Mouse (Mus musculus) spleen, postnatal 14 days (tissue): Measurements from ENCODE around the gene Slc16a11.

Experiments used
- DNase-seq, 2 experiments: peaks; one replicate each; pipeline ENCODE4 v3.0.0; 2021 to 2022; ENCODE audit warnings: low spot score in 2 of 2

Gene Slc16a11

DNA sequence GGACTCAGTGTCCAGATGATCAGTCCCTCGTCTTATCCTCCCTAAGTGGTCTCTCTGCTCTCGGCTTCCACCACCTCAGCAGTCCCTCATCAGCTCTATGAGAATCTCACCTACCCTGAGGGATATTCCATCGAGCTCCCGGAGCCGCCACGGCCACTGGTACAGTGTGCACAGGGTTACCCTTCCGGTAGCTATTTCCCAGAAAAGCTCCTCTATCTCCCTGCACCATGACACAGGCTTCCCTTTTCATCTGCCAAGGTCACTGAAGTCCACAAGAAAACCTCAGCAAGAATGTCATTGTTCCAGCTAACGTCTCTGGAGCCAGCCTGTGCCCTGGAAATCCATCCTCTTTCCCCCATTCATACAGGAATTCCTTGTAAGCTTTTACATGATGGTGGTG lies 39.3 kb downstream of the Slc16a11 start:
- DNase-seq, result no peak

DNA sequence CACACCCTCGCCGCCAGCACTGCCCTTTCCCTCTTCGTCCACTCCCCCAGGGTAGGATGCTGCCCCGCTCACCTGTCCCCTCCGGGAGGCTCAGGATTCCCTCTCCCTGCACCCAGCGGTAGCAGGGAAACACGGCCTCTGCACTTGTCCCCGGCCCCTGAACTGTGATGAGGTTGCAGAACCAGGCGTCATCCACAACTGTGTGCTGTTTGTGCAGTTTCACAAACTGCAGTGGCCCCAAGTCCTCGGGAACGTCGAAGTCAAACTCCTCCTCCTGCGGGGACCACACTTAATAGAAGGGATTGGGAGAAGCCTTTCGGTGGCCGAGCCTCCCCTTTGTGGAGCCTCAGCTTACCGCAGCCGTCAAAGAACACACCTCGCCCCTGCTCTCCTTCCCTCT lies 41.8 kb downstream of the Slc16a11 start:
- DNase-seq, result no peak

DNA sequence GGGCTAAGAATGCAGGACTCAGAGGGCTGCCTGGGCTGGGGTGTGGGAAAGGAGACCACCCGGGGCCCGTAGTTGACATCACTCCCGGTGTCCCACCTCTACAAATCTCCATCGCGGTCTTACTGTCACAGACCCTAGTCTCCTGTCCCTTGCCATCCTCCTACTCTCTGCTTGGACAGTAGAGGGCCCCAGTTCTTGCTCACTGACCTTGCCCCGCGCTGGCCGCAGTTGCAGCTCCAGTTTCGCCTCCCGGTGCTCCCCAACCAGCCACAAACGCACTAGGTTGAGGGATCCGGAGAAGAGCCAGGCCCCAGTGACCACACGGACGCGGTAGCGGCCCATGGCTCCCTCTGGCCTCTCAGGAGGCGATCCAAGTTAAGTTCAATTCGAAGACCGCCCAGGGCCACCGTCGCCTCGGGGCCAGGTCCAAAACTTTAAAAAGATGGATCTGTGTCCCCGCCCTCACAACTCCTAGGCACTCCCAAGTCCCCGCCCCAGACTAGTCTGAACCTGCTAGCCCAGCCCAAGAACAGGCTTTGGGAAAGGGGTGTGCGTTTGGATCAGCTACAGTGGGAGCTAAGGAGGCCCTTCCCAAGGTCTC lies 42.5 kb downstream of the Slc16a11 start, which contains the start of gene Alox12:
Alox12 (minus strand) TSS at position 423 of the 601 bp plus-strand sequence.
- no peak for DNase-seq

DNA sequence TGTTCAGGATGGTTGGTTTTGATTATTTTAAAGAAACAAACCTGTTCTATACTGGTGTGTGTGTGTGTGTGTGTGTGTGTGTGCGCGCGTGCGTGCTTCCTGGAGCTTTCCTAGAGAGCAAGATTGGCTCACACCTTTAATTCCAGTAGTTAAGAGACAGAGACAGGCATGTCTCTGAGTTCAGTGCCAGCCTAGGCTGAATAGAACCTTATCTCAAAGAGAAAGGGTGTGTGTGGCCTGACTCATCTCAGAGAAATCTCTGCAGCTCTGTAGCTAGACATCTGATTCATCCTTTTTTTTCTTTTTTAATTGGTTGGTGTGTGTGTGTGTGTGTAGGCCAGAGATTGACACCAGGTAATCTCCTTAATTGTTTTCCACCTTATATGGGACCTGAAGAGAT lies 46.5 kb downstream of the Slc16a11 start:
- no peak for DNase-seq

DNA sequence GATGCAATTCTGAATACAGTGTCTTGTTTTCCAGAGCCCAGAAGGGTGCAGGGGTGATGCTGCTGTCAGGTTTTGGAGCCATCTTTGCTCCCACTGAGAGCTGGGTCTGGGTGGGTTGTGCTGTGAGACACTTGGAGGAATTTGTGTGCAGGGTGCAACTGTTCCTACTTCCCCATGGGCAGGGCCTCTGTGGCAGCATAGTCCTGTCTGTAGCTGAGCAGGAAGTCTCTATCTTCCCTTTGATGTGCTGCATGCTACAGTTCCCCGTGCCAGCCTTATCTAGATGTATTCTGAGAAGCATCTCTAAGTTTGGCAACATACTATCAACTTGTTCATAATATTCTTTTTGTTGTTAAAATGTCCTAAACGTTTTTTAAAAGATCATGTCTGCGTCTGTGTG lies 52.7 kb downstream of the Slc16a11 start:
- DNase-seq, result no peak

DNA sequence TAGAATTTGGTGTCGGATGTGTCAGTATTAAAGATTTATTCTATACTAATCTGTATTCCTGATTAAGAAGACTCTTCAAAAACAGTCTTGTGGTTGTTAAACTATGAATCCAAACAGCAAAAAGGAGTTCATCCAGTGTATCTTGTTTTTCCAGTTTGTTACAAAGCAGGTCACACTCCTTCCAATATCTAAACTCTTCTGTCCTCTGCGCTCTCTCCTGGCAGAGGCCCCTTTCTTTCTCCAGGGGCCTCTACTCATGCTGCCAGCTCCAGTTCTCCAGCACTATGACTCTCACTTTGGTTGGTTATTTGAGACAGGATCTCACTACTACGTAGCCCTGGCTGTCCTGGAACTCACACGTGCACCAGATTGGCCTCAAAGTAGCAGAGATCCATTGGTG lies 53.3 kb downstream of the Slc16a11 start:
- DNase-seq, result no peak
